In the genomic region with DNA sequence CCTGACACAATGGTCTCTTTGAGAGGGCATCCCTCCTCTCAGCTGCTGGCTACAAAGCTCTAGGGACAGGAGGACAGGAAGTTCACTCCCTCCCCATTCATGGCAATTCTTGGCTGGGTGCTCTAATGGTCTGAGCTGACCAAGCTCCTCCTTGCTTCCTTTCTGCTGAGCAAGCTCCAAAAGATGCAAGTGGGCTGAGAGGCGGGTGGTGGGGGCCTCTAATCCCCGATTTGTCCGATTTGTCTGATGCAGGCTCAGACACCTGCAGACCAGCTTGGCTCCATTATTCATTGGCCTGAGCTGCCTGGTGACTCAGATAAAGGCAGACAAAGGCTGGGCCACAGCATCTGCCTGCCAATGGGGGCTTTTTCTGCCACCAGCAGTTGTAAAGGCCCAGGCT, we compare ENCODE assay signal across 20 mouse cellular contexts. TPM values are rescaled to one million over a fixed set of nuclear protein-coding genes. Genes with fewer than 3 reads are reported as not detected.
DNase-seq lines count a peak whose midpoint lies in the region; ATAC-seq and TF ChIP-seq lines count a peak whose summit lies in the region.
"Had no signal": no experiment of that assay in that cellular context is flagged by ENCODE, and none has a peak within 500 bp of the region (broad histone marks: within the 10 kb centered on the region; RNA-seq: fewer than 3 reads in every experiment).

No protein-coding gene starts in this region.

- peaks cover 74% of the 10 kb centered on the region for H3K27me3 ChIP-seq in forebrain, embryonic 12.5 days
- H3K27me3 ChIP-seq in forebrain, embryonic 16.5 days (replicated peaks; ENCODE audit: control insufficient read depth, insufficient read depth, low read length), result 0 out of 2 replicates have a peak, but pooled peaks cover 5% of the 10 kb centered on the region
- H3K27me3 ChIP-seq in forebrain, postnatal 0 days (ENCODE audit: insufficient read depth, low read length), result no peaks in the 10 kb centered on the region
- no peaks in the 10 kb centered on the region for H3K27me3 ChIP-seq in midbrain, embryonic 11.5 days (ENCODE audit: control insufficient read depth, insufficient read depth, low read length)
- H3K27me3 ChIP-seq: intestine, embryonic 15.5 days; kidney, embryonic 15.5 days had no signal

- H3K9ac ChIP-seq in forebrain, embryonic 12.5 days, result no peak overlapping the region
- no peak overlapping the region for H3K9ac ChIP-seq in forebrain, embryonic 16.5 days (replicated peaks; ENCODE audit: low read depth, low read length)
- H3K9ac ChIP-seq in forebrain, postnatal 0 days, result 0 out of 2 replicates have a peak overlapping the region, but pooled peaks have one; percentile 14
- H3K9ac ChIP-seq in midbrain, embryonic 11.5 days (ENCODE audit: low read length), result no peak overlapping the region
- H3K9ac ChIP-seq: heart, embryonic 12.5 days; intestine, embryonic 15.5 days; kidney, embryonic 15.5 days had no signal

- H3K36me3 ChIP-seq in forebrain, embryonic 12.5 days (replicated peaks), result peaks cover 21% of the 10 kb centered on the region
- 0 out of 2 replicates have a peak, but pooled peaks cover 3% of the 10 kb centered on the region for H3K36me3 ChIP-seq in forebrain, embryonic 16.5 days (ENCODE audit: control insufficient read depth, insufficient read depth)
- no peaks in the 10 kb centered on the region for H3K36me3 ChIP-seq in forebrain, postnatal 0 days (ENCODE audit: insufficient read depth)
- H3K36me3 ChIP-seq in midbrain, embryonic 11.5 days (ENCODE audit: control insufficient read depth, insufficient read depth, low read length), result no peaks in the 10 kb centered on the region
- H3K36me3 ChIP-seq: heart, embryonic 12.5 days; intestine, embryonic 15.5 days; kidney, embryonic 15.5 days had no signal

- H3K4me3 ChIP-seq in forebrain, embryonic 12.5 days (replicated peaks), result no peak overlapping the region
- no peak overlapping the region for H3K4me3 ChIP-seq in forebrain, embryonic 16.5 days (replicated peaks; ENCODE audit: low read length)
- no peak overlapping the region for H3K4me3 ChIP-seq in forebrain, postnatal 0 days (ENCODE audit: low read depth, low read length)
- H3K4me3 ChIP-seq in midbrain, embryonic 11.5 days (ENCODE audit: low read depth, low read length), result no peak overlapping the region
- H3K4me3 ChIP-seq: embryonic facial prominence, embryonic 10.5 days; heart, embryonic 12.5 days; intestine, embryonic 15.5 days; kidney, embryonic 15.5 days had no signal

- ATAC-seq in forebrain, embryonic 12.5 days (ENCODE audit: low FRiP score), result no peak
- ATAC-seq in forebrain, embryonic 16.5 days, result no peak
- no peak for ATAC-seq in forebrain, postnatal 0 days
- ATAC-seq in midbrain, embryonic 11.5 days (ENCODE audit: low FRiP score), result peak; percentile 52
- ATAC-seq: intestine, embryonic 15.5 days had no signal

- peak overlapping the region; percentile 51 for H3K27ac ChIP-seq in forebrain, embryonic 12.5 days
- no peak overlapping the region for H3K27ac ChIP-seq in forebrain, embryonic 16.5 days (ENCODE audit: low read length)
- H3K27ac ChIP-seq in forebrain, postnatal 0 days (ENCODE audit: low read depth, low read length), result no peak overlapping the region
- peak overlapping the region; percentile 45 for H3K27ac ChIP-seq in midbrain, embryonic 11.5 days (ENCODE audit: low read depth, low read length)
- H3K27ac ChIP-seq: embryonic facial prominence, embryonic 10.5 days; intestine, embryonic 15.5 days; kidney, embryonic 15.5 days; macrophage had no signal

- TF ChIP-seq CTCF in forebrain, postnatal 0 days (IDR thresholded peaks at IDR 0.05; ENCODE audit: low read depth), result no peak

- no peak for DNase-seq in forebrain, postnatal 0 days
- DNase-seq in midbrain, embryonic 11.5 days (ENCODE audit: low spot score, missing footprints), result no peak
- peak; percentile 73 for DNase-seq in retina, postnatal 1 day
- no peak for DNase-seq in lung, postnatal 4 days
- DNase-seq in frontal cortex, postnatal 25 days (ENCODE audit: low spot score in 2 of 2), result no peak
- DNase-seq: B cell, adult 2 months; cerebellum, adult 11-12 months; cerebellum, postnatal 25 days; left cerebral cortex, postnatal 4 days; lung, adult 2 months; thymus, adult 2 months had no signal

- peaks cover 63% of the 10 kb centered on the region for H3K4me1 ChIP-seq in forebrain, embryonic 12.5 days
- peaks cover 41% of the 10 kb centered on the region for H3K4me1 ChIP-seq in forebrain, embryonic 16.5 days (replicated peaks; ENCODE audit: control insufficient read depth, insufficient read depth, low read length)
- peaks cover 10% of the 10 kb centered on the region; the same call in 1 of the 2 replicates for H3K4me1 ChIP-seq in forebrain, postnatal 0 days (ENCODE audit: insufficient read depth)
- peaks cover 23% of the 10 kb centered on the region for H3K4me1 ChIP-seq in midbrain, embryonic 11.5 days (ENCODE audit: control insufficient read depth, insufficient read depth, low read length)
- H3K4me1 ChIP-seq: heart, embryonic 12.5 days; intestine, embryonic 15.5 days had no signal

- H3K4me2 ChIP-seq in forebrain, embryonic 12.5 days, result 0 out of 2 replicates have a peak overlapping the region, but pooled peaks have one; percentile 3
- H3K4me2 ChIP-seq in forebrain, embryonic 16.5 days (ENCODE audit: low read length), result no peak overlapping the region
- no peak overlapping the region for H3K4me2 ChIP-seq in forebrain, postnatal 0 days (ENCODE audit: low read depth)
- no peak overlapping the region for H3K4me2 ChIP-seq in midbrain, embryonic 11.5 days
- H3K4me2 ChIP-seq: heart, embryonic 12.5 days; intestine, embryonic 15.5 days; kidney, embryonic 15.5 days had no signal

- WGBS in forebrain, embryonic 12.5 days, result 8% methylated on average over 3 of the region's 3 CpGs
- WGBS in forebrain, embryonic 16.5 days, result 6% methylated on average over 3 of the region's 3 CpGs
- WGBS in forebrain, postnatal 0 days, result 13% methylated on average over 3 of the region's 3 CpGs
- 16% methylated on average over 3 of the region's 3 CpGs for WGBS in midbrain, embryonic 11.5 days

- H3K9me3 ChIP-seq in forebrain, embryonic 12.5 days, result no peaks in the 10 kb centered on the region
- H3K9me3 ChIP-seq in forebrain, embryonic 16.5 days (ENCODE audit: control insufficient read depth, low read length), result no peaks in the 10 kb centered on the region
- no peaks in the 10 kb centered on the region for H3K9me3 ChIP-seq in forebrain, postnatal 0 days (ENCODE audit: low read length)
- no peaks in the 10 kb centered on the region for H3K9me3 ChIP-seq in midbrain, embryonic 11.5 days (ENCODE audit: control insufficient read depth, low read length)
- H3K9me3 ChIP-seq: embryonic facial prominence, embryonic 10.5 days; heart, embryonic 12.5 days; intestine, embryonic 15.5 days; kidney, embryonic 15.5 days had no signal

RNA-seq across cellular contexts. Expression of a gene that starts 33.3 kb away (rescaled TPM):
- 90.6 and 119 TPM in 2 replicates for polyA plus RNA-seq in forebrain, embryonic 12.5 days (2016; fragmentation: Nextera tagmentation; extraction: Ambion mirVana)
- polyA plus RNA-seq in forebrain, embryonic 16.5 days (2015; fragmentation: Nextera tagmentation; extraction: Ambion mirVana), result 64.2 and 82.2 TPM in 2 replicates
- total RNA-seq in forebrain, postnatal 0 days (2014; rRNA removed), result 59.4 and 75.5 TPM in 2 replicates
- 84.0 and 86.5 TPM in 2 replicates for polyA plus RNA-seq in forebrain, postnatal 0 days (2015; fragmentation: Nextera tagmentation; extraction: Ambion mirVana)
- polyA plus RNA-seq in midbrain, embryonic 11.5 days (2014; fragmentation: Nextera tagmentation; extraction: Ambion mirVana), result 117 and 124 TPM in 2 replicates
- total RNA-seq: liver, adult 2 months had no signal
- polyA plus RNA-seq: liver, adult 2 months; macrophage had no signal

RNA-seq across cellular contexts. Expression of a gene that starts 58.6 kb away (rescaled TPM):
- 23.6 and 25.1 TPM in 2 replicates for polyA plus RNA-seq in forebrain, embryonic 12.5 days (2016; fragmentation: Nextera tagmentation; extraction: Ambion mirVana)
- polyA plus RNA-seq in forebrain, embryonic 16.5 days (2015; fragmentation: Nextera tagmentation; extraction: Ambion mirVana), result 31.9 and 34.6 TPM in 2 replicates
- total RNA-seq in forebrain, postnatal 0 days (2014; rRNA removed), result 42.2 and 61.0 TPM in 2 replicates
- polyA plus RNA-seq in forebrain, postnatal 0 days (2015; fragmentation: Nextera tagmentation; extraction: Ambion mirVana), result 26.7 and 32.4 TPM in 2 replicates
- 21.3 and 22.7 TPM in 2 replicates for polyA plus RNA-seq in midbrain, embryonic 11.5 days (2014; fragmentation: Nextera tagmentation; extraction: Ambion mirVana)
- total RNA-seq: monocyte, adult 5-6 weeks had no signal

Comparison
In these comparisons a context has a peak if more than half of its experiments do, and no peak if none do; other contexts are left out.
1. H3K27ac ChIP-seq: peak in forebrain, embryonic 12.5 days (single experiment) and midbrain, embryonic 11.5 days (single experiment); none in forebrain, embryonic 16.5 days (single experiment) and forebrain, postnatal 0 days (single experiment).